Mouse (Mus musculus): ENCODE measurements around the gene Ank. TPM values are rescaled to one million over a fixed set of nuclear protein-coding genes. Genes with fewer than 3 reads are reported as not detected.
"Not testable (repeated sequence)": the region's sequence is repeated elsewhere in the genome, so short reads cannot be mapped to it uniquely, and the experiment has no call there.

Gene Ank
- total RNA-seq (2022) = 100 to 1,000 TPM; 168 to 198 (median 184) TPM

DNA sequence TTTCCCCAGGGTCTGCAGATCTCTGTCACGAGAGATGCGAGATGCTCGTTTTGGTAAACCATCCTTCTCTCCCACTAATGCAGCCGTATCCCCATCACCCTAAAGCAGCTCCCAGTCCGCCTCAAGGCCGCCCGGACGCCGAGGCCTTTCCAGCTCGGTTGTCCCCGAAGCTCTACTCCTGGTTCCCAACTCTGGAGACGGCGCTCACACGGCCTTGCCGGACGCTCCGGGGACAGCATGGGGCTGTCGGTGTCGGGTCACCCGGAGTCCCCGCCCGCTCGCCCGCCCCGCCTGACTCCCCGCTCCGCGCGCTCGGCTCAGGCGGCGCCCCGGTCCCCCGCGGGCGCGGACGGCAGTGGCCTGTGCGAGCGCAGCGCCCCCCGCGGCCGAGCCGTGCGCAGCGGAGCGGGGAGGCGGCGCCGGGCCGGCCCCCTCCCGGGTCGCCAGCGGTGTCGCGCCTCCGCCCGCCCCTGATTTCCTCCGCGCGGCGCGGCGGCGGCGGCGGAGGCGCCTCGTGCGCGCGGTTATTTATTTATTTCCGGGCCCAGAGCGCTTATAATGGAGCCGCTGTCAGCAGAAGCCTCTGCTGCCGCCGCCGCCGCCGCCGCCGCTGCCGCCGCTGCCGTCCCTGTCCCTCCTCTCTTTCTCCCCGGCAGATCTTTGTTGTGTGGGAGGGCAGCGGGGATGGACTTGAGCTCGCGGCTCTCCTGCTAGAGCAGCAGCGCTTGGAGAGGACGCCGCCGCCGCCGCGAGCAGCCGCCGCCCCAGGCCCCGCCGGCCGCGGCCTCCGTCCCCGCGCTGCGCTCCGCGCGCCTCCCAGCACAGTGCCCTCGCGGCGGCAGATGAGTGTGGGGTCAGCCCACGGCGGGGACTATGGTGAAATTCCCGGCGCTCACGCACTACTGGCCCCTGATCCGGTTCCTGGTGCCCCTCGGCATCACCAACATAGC lies at the start of gene Ank:
TSS of gene Ank (plus strand) at position 547 of the 950 bp plus-strand sequence.
- DNase-seq (ENCODE audit: low spot score in 2 of 2) = peak; percentile 58 to 81

- no peak for DNase-seq (ENCODE audit: low spot score in 2 of 2)
Measured at GRCm38 (mm10) chr15:27418566-27419331, 47.7 kb upstream of the Ank start.

- DNase-seq (ENCODE audit: low spot score in 2 of 2) = no peak
Measured at GRCm38 (mm10) chr15:27421531-27421930, 44.9 kb upstream of the Ank start.

DNA sequence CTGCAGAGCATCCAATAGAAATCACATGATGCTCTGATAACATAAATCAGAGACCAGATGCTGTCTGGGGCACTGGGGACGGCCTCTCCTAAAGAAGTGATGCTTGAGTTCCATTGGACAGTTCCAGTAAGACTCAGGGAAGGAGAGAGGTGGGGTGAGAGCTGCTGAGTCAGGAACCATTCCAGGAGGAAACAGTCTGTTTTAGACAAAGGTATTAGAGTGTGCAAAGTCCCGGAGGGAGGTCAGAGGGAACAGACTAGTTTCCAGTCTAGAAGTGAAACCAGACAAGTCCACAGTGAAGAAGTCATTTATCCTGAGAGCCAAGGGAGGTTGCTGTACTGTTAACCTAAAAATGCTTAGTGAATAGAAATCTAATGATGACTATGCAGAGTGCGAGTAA lies 38.9 kb upstream of the Ank start:
- DNase-seq (ENCODE audit: low spot score in 2 of 2) = no peak

DNA sequence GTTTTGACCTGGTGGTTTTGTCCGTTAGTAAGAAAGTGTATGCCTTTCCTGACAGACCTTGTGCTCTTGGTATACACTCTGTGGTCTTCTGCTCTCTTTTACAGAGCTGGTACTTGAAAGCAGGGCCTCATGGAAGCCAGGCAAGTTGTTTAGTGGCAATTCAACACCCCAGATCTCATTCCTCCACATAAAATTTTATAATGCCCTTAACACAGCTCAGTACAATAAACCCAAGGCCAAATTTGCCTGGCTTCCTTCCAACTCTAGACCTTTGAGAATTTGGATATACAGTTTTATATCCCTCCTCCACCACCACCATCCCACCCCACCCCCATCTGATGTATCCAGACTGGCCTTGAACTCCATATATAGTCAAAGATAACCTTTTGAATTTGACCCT lies 36.2 kb upstream of the Ank start:
- no peak for DNase-seq (ENCODE audit: low spot score in 2 of 2)

- no peak for DNase-seq (ENCODE audit: low spot score in 2 of 2)
Measured at GRCm38 (mm10) chr15:27432851-27433615, 33.4 kb upstream of the Ank start.

DNA sequence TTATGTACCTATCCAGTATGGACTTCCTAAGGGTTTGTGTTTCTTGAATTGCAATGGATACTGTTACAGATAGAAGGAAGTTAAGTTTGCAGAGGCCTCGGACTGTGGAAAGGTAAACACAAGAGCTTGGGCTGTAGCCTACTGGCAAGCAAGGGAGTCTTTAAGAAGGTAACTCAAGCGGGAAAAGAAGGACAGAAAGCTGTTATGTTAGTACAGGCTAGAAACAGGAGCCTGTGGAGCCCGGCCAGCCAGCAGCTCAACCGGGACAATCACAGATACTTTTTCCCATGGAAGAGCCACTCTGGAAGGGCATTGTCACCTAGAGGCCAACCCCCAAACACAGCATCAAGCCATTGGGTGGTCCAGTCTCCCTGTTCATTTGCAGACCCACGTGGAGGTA lies 31.1 kb upstream of the Ank start:
- no peak for DNase-seq (ENCODE audit: low spot score in 2 of 2)

DNA sequence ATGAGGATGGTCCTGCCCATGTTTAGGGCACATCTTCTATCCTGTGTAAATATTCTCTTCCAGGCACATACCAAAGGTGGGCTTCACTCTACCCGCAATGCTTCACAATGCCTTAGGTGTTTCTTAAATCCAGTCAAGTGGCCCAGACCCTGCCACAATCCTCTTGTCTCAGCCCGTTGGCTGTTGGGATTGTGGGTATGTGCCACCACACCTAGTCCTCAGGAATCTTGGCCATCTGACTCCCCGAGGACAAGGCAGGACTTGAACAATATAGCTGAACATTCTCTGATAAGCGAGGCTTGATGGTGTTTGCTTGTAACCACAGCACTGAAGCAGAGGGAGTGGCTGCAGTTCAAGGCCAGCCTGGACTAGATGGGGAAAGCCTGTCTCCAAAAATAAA lies 30.3 kb upstream of the Ank start:
- DNase-seq (ENCODE audit: low spot score in 2 of 2) = no peak

- DNase-seq (ENCODE audit: low spot score in 2 of 2) = no peak
Measured at GRCm38 (mm10) chr15:27441053-27441452, 25.4 kb upstream of the Ank start.

DNA sequence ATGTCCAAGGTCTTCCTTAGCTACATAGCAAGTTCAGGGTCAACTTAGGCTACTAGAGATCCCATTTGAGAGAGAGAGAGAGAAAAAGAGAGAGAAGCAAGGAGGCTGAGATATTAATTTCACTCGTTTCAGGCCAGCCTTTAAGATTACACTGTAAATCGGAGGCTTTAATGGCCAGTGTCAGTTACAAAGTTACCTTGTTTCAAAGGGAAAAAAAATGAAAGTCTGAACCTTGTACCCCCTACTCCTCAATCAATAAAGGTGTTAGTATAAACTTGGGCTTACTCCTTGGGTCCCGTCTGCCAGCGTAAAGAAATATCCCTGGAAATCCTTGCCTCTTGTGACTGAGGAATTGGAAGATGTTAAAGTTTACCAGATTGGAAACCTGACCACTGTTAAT lies 24.9 kb upstream of the Ank start:
- no peak for DNase-seq (ENCODE audit: low spot score in 2 of 2)

- DNase-seq (ENCODE audit: low spot score in 2 of 2) = no peak
Measured at GRCm38 (mm10) chr15:27441951-27442350, 24.5 kb upstream of the Ank start.

GRCm38 (mm10) chr15:27444772-27445347 lies 21.6 kb upstream of the Ank start:
- no peak for DNase-seq (ENCODE audit: low spot score in 2 of 2)

- DNase-seq (ENCODE audit: low spot score in 2 of 2) = no peak
Measured at GRCm38 (mm10) chr15:27450689-27451088, 15.8 kb upstream of the Ank start.

DNA sequence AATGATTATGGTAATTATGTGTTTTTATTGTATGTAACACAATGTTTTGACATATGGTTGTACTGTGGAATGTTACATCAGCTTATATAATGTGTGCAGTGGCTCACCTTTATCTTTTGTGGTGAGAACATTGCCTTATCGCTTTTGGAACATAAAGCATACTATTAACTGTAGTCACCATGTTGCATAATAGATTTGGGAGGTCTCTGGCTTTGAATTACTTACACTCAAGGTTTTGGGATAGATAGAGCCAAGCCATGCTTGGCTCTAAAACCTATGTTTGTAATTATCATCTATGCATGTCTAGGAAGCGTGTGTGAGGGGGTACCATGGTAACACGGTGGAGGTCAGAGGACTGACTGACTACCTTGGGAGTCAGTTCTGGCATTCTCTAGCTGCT lies 14.7 kb upstream of the Ank start:
- DNase-seq (ENCODE audit: low spot score in 2 of 2) = no peak

DNA sequence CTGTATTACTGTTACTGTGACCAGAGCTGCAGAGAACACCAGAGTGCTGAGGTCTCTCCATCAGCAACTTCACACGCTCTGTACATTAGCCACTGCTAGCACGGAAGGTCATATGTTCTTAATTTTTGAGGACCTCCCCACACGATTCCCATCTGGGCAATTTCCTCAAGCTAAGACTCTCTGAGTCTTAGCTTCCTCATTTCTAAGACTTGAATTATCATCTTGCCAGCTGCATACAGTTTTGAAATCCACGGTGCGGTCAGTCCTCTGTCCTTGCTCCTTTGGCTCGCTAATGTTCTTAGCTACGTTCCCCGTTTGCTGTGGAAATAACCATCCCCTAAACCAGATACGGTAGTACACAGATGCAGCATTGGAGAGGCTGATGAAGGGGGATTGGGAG lies 14.0 kb upstream of the Ank start:
- no peak for DNase-seq (ENCODE audit: low spot score in 2 of 2)

GRCm38 (mm10) chr15:27457001-27457400 lies 9.5 kb upstream of the Ank start:
- DNase-seq (ENCODE audit: low spot score in 2 of 2) = no peak

- not testable (repeated sequence) for DNase-seq (ENCODE audit: low spot score in 2 of 2)
Measured at GRCm38 (mm10) chr15:27459781-27460180, 6.7 kb upstream of the Ank start.

DNA sequence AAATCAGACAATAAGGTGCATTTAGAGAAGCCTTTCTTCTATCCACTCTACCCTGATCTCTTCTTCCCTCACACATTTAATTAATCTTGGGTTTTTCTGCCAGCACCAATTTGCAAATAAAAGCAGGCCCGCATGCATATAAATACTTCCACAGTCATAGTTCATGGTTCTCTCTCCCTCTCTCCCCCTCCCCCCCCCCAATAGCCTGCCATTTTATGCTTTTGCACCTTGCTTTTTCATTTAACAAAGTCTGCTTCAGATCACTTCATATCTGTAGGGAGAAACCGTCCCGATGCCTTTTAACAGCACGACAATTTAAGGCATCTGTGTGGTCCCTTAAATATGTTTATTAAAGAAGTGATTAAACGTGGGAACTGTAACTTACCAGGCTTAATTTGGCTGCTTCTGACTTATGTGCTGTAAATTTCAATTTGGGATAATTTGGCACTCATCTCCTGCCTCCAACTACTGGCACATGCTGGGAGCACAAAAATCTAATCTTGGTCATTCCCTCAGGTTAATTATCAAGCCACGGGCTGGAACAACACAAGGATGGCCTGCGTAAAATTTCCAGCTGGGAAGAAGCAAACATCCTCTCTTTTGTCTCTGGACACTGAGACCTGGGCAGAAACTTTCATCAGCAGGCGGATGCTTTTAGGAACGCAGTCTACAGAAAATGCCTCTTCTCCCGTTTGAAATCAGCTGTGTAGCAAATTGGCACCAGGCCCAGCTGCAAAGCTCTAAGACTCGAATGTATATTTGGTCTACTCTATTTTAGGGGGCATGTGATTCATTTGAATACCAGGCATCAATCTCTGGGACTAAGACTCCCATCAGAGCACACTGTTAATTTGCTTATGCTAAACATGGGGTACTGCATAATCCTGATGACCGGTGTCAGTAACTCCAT lies 4.9 kb upstream of the Ank start:
- DNase-seq (ENCODE audit: low spot score in 2 of 2) = no peak

GRCm38 (mm10) chr15:27463876-27464275 lies 2.6 kb upstream of the Ank start:
- DNase-seq (ENCODE audit: low spot score in 2 of 2) = no peak

DNA sequence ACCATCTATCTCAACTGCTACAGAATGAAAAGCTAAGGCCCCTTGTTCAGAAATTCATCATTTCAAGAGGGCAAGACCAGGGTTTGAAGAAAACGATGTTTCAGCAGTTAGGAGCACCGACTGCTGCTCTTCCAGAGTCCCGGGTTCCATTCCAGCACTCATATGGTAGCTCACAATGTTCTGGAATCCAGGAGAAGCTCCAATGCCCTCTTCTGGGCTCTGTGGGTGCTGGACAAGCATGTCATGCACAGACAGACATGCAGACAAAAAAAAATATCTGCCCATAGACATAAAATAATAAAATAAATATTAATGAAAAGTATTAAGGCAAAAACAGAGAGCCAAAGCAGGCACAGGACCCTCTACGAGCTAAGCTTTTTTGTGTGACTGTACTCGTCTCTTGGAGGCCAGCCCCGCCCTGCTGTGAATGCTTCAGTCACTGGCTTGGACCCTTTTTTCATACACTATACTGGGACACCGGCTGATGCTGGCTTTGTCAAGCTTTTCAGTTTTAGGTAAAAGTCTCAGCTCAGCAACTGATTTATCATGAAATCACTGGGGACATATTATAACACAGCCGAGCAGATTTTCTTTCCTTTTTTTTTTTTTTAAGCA lies 979 bp upstream of the Ank start:
- DNase-seq (ENCODE audit: low spot score in 2 of 2) = no peak

Measured in layer of hippocampus, adult 8-10 months (tissue).